Comparison of ENCODE assay signal across 10 mouse cellular contexts in the genomic region with DNA sequence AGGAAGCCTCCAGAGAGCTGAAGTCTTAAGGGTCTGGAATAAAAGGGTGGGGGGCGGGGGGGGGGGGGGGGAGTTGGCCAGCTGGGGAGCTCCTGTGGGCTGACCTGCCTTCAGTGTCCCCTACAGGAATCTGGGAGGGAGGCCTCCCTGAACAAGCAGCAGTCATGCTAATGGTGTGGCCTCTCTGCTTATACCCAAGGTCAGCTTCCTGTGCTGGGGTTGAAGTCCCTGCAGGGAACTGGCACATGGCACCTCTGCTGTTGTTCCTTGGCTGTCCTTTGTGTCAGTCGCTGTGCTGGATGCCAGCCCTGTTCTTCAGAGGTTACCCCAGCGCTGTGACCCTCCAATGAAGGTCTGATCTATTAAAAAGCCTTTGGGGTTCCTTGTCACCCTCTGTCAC.
DNase-seq lines count a peak whose midpoint lies in the region; ATAC-seq lines count a peak whose summit lies in the region.
"Had no signal": no experiment of that assay in that cellular context is flagged by ENCODE, and none has a peak within 500 bp of the region (broad histone marks: within the 10 kb centered on the region; RNA-seq: fewer than 3 reads in every experiment).

No protein-coding gene starts in this region.

- peaks cover 46% of the 10 kb centered on the region for H3K4me1 ChIP-seq in heart, embryonic 11.5 days (ENCODE audit: control insufficient read depth, insufficient read depth, low read length)
- peaks cover 21% of the 10 kb centered on the region for H3K4me1 ChIP-seq in hindbrain, embryonic 13.5 days (replicated peaks)
- H3K4me1 ChIP-seq in limb, embryonic 11.5 days (ENCODE audit: control insufficient read depth, insufficient read depth, low read length), result peaks cover 20% of the 10 kb centered on the region

- H3K27ac ChIP-seq in heart, embryonic 11.5 days (ENCODE audit: low read depth, low read length), result no peak overlapping the region
- H3K27ac ChIP-seq in hindbrain, embryonic 13.5 days, result peak overlapping the region; percentile 75; the same call in 1 of the 2 replicates
- H3K27ac ChIP-seq in limb, embryonic 11.5 days (replicated peaks; ENCODE audit: low read depth, low read length), result peak overlapping the region; percentile 68; the same call in 1 of the 2 replicates
- H3K27ac ChIP-seq: macrophage had no signal

- H3K4me2 ChIP-seq in heart, embryonic 11.5 days, result no peak overlapping the region
- no peak overlapping the region for H3K4me2 ChIP-seq in hindbrain, embryonic 13.5 days
- no peak overlapping the region for H3K4me2 ChIP-seq in limb, embryonic 11.5 days (ENCODE audit: low read depth, severe bottlenecking)

- no peaks in the 10 kb centered on the region for H3K9me3 ChIP-seq in heart, embryonic 11.5 days (replicated peaks; ENCODE audit: control insufficient read depth, low read length)
- no peaks in the 10 kb centered on the region for H3K9me3 ChIP-seq in hindbrain, embryonic 13.5 days
- H3K9me3 ChIP-seq in limb, embryonic 11.5 days (ENCODE audit: control insufficient read depth, low read length), result no peaks in the 10 kb centered on the region

- 32% methylated on average over 3 of the region's 3 CpGs for WGBS in heart, embryonic 11.5 days (ENCODE audit: insufficient replicate concordance)
- 6% methylated on average over 2 of the region's 3 CpGs for WGBS in hindbrain, embryonic 13.5 days
- WGBS in limb, embryonic 11.5 days, result 18% methylated on average over 2 of the region's 3 CpGs

- no peak overlapping the region for H3K4me3 ChIP-seq in heart, embryonic 11.5 days (ENCODE audit: low read depth, low read length)
- no peak overlapping the region for H3K4me3 ChIP-seq in hindbrain, embryonic 13.5 days
- H3K4me3 ChIP-seq in limb, embryonic 11.5 days (ENCODE audit: low read depth, low read length), result no peak overlapping the region
- H3K4me3 ChIP-seq: left cerebral cortex, adult 2 months had no signal

- DNase-seq in kidney, adult 18-20 months, result peak; percentile 42
- DNase-seq in kidney, postnatal 4 days, result no peak
- DNase-seq in limb, embryonic 11.5 days (ENCODE audit: low spot score), result no peak
- no peak for DNase-seq in ovary, postnatal 10 days (ENCODE audit: low spot score)
- no peak for DNase-seq in lung, postnatal 10 days

- H3K27me3 ChIP-seq in heart, embryonic 11.5 days (ENCODE audit: control insufficient read depth, insufficient read depth, low read length), result no peaks in the 10 kb centered on the region
- no peaks in the 10 kb centered on the region for H3K27me3 ChIP-seq in hindbrain, embryonic 13.5 days
- no peaks in the 10 kb centered on the region for H3K27me3 ChIP-seq in limb, embryonic 11.5 days (ENCODE audit: control insufficient read depth, insufficient read depth, low read length)

- ATAC-seq in heart, embryonic 11.5 days (replicated peaks; ENCODE audit: insufficient number of reproducible peaks, low FRiP score, low TSS enrichment), result no peak
- ATAC-seq in hindbrain, embryonic 13.5 days (ENCODE audit: low FRiP score), result no peak
- 0 out of 2 replicates have a peak, but pooled peaks have one; percentile 4 for ATAC-seq in limb, embryonic 11.5 days (ENCODE audit: insufficient number of reproducible peaks, low FRiP score, low TSS enrichment, low read depth)

- H3K36me3 ChIP-seq in heart, embryonic 11.5 days (ENCODE audit: control insufficient read depth, insufficient read depth, low read length), result no peaks in the 10 kb centered on the region
- peaks cover 4% of the 10 kb centered on the region; the same call in 1 of the 2 replicates for H3K36me3 ChIP-seq in hindbrain, embryonic 13.5 days
- no peaks in the 10 kb centered on the region for H3K36me3 ChIP-seq in limb, embryonic 11.5 days (ENCODE audit: control insufficient read depth, insufficient read depth, low read length)
- H3K36me3 ChIP-seq: G1E had no signal

- H3K9ac ChIP-seq in heart, embryonic 11.5 days (ENCODE audit: low read depth, low read length), result 0 out of 2 replicates have a peak overlapping the region, but pooled peaks have one; percentile 28
- no peak overlapping the region for H3K9ac ChIP-seq in hindbrain, embryonic 13.5 days
- H3K9ac ChIP-seq in limb, embryonic 11.5 days (ENCODE audit: low read length), result no peak overlapping the region
